Mouse (Mus musculus) brain, embryonic 14.5 days (tissue): ENCODE measurements around the gene Galp. TPM values are rescaled to one million over a fixed set of nuclear protein-coding genes. Genes with fewer than 3 reads are reported as not detected.
A peak's percentile ranks its signal among the peaks of the same experiment; 100 is the strongest.
"Not testable (repeated sequence)": the region's sequence is repeated elsewhere in the genome, so short reads cannot be mapped to it uniquely, and the experiment has no call there.

Experiments
- DNase-seq: peaks from one replicate; pipeline ENCODE4 v3.0.0-alpha.2; 2011; ENCODE audit warnings: low read depth
- CTCF ChIP-seq: fragments of 200-500 bp; IDR thresholded peaks from 2 replicates; pipeline ENCODE4 v1.5.1; 2012; ENCODE audit warnings: inconsistent platforms, mild to moderate bottlenecking, moderate library complexity, borderline replicate concordance; ENCODE audit not compliant: insufficient read depth, insufficient read length; ENCODE audit errors: extremely low read depth
- POLR2A ChIP-seq: fragments of 200-500 bp; IDR thresholded peaks from 2 replicates; pipeline ENCODE4 v1.6.1; 2012; ENCODE audit warnings: mild to moderate bottlenecking, inconsistent platforms, borderline replicate concordance; ENCODE audit not compliant: poor library complexity, insufficient read depth, insufficient read length, severe bottlenecking; ENCODE audit errors: extremely low read depth
- polyA plus RNA-seq: library from polyadenylated mRNA; depleted of rRNA; stranded (reverse); fragments of >200 nt; gene quantifications from 2 replicates; pipeline ENCODE4 v1.2.3, GENCODE M21; 2012; rRNA removed

Galp gene
- polyA plus RNA-seq, 1 experiment, result not detected

GRCm38 (mm10) chr7:6240841-6241425 is 44.0 kb downstream of the Galp start:
- DNase-seq, result peak; percentile 20
- TF ChIP-seq CTCF, result peak; percentile 62; the same call in 1 of the 2 replicates

GRCm38 (mm10) chr7:6244361-6245292 is 47.7 kb downstream of the Galp start:
- DNase-seq, result no peak
- TF ChIP-seq CTCF (no peak), POLR2A (no peak)

DNA sequence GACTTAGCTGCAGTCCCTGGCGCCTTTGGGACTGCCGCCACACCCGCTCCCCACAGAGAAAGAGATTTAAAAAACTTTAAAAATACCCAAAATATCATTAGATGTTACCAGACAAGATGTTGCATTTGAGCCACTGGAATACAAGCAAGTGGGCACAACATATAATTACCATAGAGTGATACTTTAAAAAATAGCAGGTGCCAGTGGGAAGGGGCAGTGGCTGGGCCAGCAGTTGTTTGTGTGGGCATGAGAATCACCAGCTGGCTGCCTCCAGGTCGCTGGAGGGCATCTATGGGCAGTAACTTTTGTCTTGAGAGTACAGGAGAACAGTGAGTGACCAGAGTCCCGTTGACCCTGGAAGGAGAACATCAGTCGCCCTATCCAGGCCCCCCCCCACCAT is 55.5 kb downstream of the Galp start, which contains the start of gene Epp13:
TSS of gene Epp13 (plus strand) at position 301 of the 400 bp plus-strand sequence.
- no peak for TF ChIP-seq POLR2A
- no peak for TF ChIP-seq CTCF
- DNase-seq, result no peak

- no peak for TF ChIP-seq CTCF
- no peak for TF ChIP-seq POLR2A
- no peak for DNase-seq
Measured at GRCm38 (mm10) chr7:6254451-6254850, 57.6 kb downstream of the Galp start.

DNA sequence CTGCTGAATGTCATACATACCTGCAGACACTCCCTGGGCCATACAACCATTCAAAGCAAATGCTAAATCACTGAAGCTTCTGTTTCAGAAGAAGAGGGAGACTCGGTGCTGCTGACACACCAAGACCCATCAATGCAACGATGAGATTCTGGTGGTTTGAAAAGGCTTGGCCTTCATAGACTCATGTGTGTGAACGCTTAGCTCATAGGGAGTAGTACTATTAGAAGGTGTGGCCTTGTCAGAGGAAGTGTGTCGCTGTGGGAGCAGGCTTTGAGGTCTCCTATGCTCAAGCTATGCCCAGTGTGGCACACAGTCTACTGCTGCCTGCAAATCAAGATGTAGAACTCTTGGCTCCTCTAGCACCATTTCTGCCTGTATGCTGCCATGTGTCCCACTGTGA is 60.5 kb downstream of the Galp start:
- TF ChIP-seq CTCF, result no peak
- TF ChIP-seq POLR2A, result no peak
- DNase-seq, result no peak

DNA sequence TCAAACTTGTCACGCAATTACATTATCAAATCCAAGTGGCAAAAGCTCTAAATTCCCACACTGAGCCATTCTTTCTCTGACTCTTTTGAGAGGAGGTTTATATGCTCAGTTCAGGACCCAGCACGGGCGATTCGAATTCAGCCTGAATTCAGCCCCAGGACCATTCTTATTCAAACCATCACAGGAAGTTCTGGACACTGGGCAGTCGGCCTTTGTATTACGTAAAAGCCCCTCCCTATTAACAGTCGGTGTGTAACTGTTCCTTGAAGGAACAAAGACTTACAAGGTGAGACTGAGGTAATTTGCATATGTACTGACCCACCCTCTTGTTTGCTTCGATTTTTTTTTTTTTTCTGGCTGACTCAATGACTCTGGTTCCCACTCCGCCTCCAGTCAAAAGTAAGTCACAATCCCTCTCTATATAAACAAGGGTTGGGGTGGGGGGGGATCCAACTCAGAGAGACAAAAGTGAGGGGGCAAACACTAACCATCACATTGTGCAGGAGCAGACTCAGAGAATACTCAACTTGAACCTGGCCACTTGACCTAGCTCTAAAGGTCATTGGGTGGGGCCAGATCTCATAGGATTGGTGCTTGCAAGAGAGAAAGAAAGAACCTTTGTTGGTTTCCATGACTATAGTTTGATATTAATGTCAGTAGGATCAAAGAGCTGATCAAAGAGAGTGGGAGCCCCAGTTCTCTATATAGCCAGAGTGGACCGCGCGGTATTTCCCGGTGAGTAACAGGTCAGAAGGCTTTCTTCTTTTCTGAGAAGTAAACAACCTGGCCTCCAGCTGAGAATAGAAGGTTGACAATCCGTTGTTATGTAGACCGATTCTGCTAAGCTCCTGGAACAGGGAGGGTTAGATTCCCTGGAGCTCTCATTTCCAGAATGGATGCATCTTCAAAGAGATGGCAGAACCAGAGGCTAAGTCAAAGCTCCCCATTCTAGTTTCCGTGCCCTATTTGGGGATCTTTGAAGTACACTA is 61.6 kb downstream of the Galp start:
- no peak for TF ChIP-seq CTCF
- no peak for TF ChIP-seq POLR2A
- no peak for DNase-seq

GRCm38 (mm10) chr7:6260004-6260403 is 63.1 kb downstream of the Galp start:
- not testable (repeated sequence) for DNase-seq

GRCm38 (mm10) chr7:6262120-6262519 is 65.2 kb downstream of the Galp start:
- DNase-seq, result no peak
- no peak for TF ChIP-seq POLR2A

DNA sequence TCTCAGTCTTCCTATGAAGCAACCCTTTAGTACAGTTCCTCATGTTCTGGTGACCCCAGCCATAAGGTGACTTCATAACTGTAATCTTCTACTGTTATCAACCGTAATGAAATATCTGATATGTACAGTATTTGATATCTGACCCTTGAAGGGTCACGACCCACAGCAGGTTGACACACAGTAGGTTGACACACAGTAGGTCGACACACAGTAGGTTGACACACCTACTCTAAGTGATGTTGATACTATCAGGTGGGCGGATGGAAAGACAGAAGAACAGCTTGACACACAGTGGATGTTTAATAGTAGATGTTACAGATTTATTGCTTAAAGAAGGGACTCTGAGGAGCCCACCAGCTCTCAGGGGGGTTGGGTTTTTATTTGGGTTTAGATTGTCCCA is 66.1 kb downstream of the Galp start:
- TF ChIP-seq POLR2A (no peak), CTCF (no peak)
- DNase-seq, result no peak

DNA sequence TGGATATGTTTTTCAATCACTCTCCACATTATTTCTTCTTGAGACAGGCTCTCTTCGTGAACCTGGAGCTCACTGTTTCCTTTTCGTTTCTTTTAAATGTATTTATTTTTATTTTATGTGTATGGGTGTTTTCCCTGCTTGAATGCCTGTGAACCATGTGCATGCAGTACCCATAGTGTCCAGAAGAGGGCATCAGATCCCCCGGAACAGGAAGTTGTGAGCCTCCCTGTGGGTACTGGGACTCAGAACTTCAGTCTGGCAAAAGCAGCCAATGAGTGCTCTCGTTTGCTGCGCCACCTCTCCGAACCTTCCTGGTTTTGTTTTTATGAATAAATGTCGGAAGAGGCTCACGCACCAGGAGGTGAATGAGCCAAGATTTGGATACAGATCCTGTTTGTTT is 68.8 kb downstream of the Galp start:
- DNase-seq, result no peak
- peak; percentile 50; the same call in 1 of the 2 replicates for TF ChIP-seq CTCF
- no peak for TF ChIP-seq POLR2A

Other genes starting within 250 kb of the Galp start
- not detected in 2 replicates for gene Vmn1r65, start 186.1 kb upstream of the Galp start, polyA plus RNA-seq
- gene Nlrp4c, start 151.9 kb upstream of the Galp start, polyA plus RNA-seq, result not detected in 2 replicates
- 47.4 and 54.0 TPM in 2 replicates for gene Zfp787, start 41.1 kb upstream of the Galp start, polyA plus RNA-seq
- gene Zfp444, start 24.9 kb upstream of the Galp start, polyA plus RNA-seq, result 80.7 and 95.5 TPM in 2 replicates
- gene Zscan5b, start 25.2 kb downstream of the Galp start, polyA plus RNA-seq, result not detected in 2 replicates
- gene Epp13, start 55.6 kb downstream of the Galp start, polyA plus RNA-seq, result 0.11 TPM in 1 of 2 replicates, not detected in the other
- 5.9 and 7.6 TPM in 2 replicates for gene Zfp667, start 89.5 kb downstream of the Galp start, polyA plus RNA-seq
- 9.5 and 9.9 TPM in 2 replicates for gene Zfp583, start 134.2 kb downstream of the Galp start, polyA plus RNA-seq
- gene Gm3854, start 146.7 kb downstream of the Galp start, polyA plus RNA-seq, result 2.5 and 4.2 TPM in 2 replicates
- 2.4 and 3.0 TPM in 2 replicates for gene Zfp78, start 166.2 kb downstream of the Galp start, polyA plus RNA-seq
- 14.5 and 17.9 TPM in 2 replicates for gene Zfp28, start 186.2 kb downstream of the Galp start, polyA plus RNA-seq
- gene Smim17, start 201.6 kb downstream of the Galp start, polyA plus RNA-seq, result 4.5 and 7.5 TPM in 2 replicates
- 0.37 and 0.44 TPM in 2 replicates for gene Gm20715, start 213.2 kb downstream of the Galp start, polyA plus RNA-seq
- gene Olfr1344, start 241.6 kb downstream of the Galp start, polyA plus RNA-seq, result 0.63 and 0.98 TPM in 2 replicates